Mouse (Mus musculus): ENCODE data around the gene Slc50a1.

DNA sequence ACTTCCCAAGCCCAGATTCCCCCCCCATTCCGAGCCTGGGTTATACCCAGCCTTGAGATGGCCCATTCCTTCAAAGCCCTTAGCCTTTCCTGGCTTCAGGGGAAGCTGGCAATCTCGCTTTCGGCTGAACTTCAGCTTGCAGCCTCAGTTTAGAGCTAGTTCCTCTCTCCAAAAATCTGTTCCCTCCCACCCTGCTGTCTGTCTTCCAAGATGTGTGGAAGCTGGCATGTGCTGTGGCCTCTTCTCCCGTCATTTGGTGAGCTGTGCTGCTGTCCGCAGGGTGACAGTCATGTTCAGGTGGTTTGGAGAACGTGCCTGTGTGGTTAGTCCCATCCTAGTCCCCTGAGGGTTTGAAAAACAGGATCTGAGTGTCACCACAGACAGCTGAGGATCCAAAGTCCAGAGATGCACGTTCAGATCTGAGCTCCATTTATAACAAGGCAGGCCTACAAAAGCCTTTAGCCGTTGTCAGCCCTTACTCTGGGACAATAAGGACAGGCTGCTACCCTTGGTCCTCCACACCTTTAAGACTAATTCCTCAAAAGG lies 25.4 kb upstream of the Slc50a1 start:
- no peak for TF ChIP-seq EP300 (IDR thresholded peaks at IDR 0.05; ENCODE audit: low read depth)
- TF ChIP-seq CTCF (IDR thresholded peaks at IDR 0.05; ENCODE audit: low read depth): no peak
